Mouse (Mus musculus) liver, embryonic 11.5 days (tissue): ENCODE results near the gene Angptl2. TPM values are rescaled to one million over a fixed set of nuclear protein-coding genes. Genes with fewer than 3 reads are reported as not detected.
"Not testable (repeated sequence)": the region's sequence is repeated elsewhere in the genome, so short reads cannot be mapped to it uniquely, and the experiment has no call there.

Source experiments
- ATAC-seq: fragments of 200-750 bp; cut with Nextera tagmentation; replicated peaks from 2 replicates; pipeline ENCODE4 v1.8.0; 2017; ENCODE audit warnings: moderate number of reproducible peaks, mild to moderate bottlenecking, moderate TSS enrichment, moderate library complexity; ENCODE audit not compliant: low FRiP score
- DNase-seq: peaks from one replicate; pipeline ENCODE4 v3.0.0-alpha.2; 2017; ENCODE audit warnings: low spot score
- H3K27ac ChIP-seq: fragments of 300-500 bp; sonication (generic); 2 replicates; pipeline ENCODE4 v1.5.1; 2014; ENCODE audit warnings: mild to moderate bottlenecking, low read depth, low read length, control low read depth
- H3K27me3 ChIP-seq: fragments of 300-500 bp; sonication (generic); replicated peaks from 2 replicates; pipeline ENCODE4 v1.6.1; 2014; ENCODE audit warnings: low read length, mixed read lengths; ENCODE audit not compliant: control insufficient read depth, insufficient read depth
- H3K36me3 ChIP-seq: fragments of 300-500 bp; sonication (generic); 2 replicates; pipeline ENCODE4 v1.6.1; 2014; ENCODE audit warnings: mild to moderate bottlenecking, low read length, moderate library complexity, mixed read lengths; ENCODE audit not compliant: control insufficient read depth, insufficient read depth
- H3K4me1 ChIP-seq: fragments of 300-500 bp; sonication (generic); replicated peaks from 2 replicates; pipeline ENCODE4 v1.6.1; 2014; ENCODE audit warnings: low read length, mixed read lengths; ENCODE audit not compliant: control insufficient read depth, insufficient read depth
- H3K4me2 ChIP-seq: fragments of 300-500 bp; sonication (generic); 2 replicates; pipeline ENCODE4 v1.6.1; 2014; ENCODE audit warnings: mild to moderate bottlenecking, control low read depth, moderate library complexity
- H3K4me3 ChIP-seq: fragments of 300-500 bp; sonication (generic); 2 replicates; pipeline ENCODE4 v1.5.1; 2014; ENCODE audit warnings: low read depth, low read length, control low read depth
- H3K9ac ChIP-seq: fragments of 300-500 bp; sonication (generic); 2 replicates; pipeline ENCODE4 v1.6.1; 2014; ENCODE audit warnings: low read depth, low read length, control low read depth
- H3K9me3 ChIP-seq: fragments of 300-500 bp; sonication (generic); 2 replicates; pipeline ENCODE4 v1.6.1; 2016; ENCODE audit warnings: low read length, inconsistent platforms, mixed read lengths; ENCODE audit not compliant: control insufficient read depth
- WGBS: fragments of 180-500 bp; shearing (Covaris S2); extraction: QIAGEN DNeasy Blood & Tissue Kit; methylation state at CpG from one replicate; pipeline ENCODE4 v1.1.7; 2014; 5-methylcytosine and 5-hydroxymethylcytosine counted together
- polyA plus RNA-seq: library from polyadenylated mRNA; unstranded; fragments of >200 nt; fragmentation: Nextera tagmentation; extraction: Ambion mirVana; gene quantifications from 2 replicates; pipeline ENCODE4 v1.2.1, GENCODE M21; 2014

The Angptl2 gene
- polyA plus RNA-seq, 1 experiment from 2014 or later, result 11.3 TPM

- Histone ChIP-seq H3K4me2 (no peak overlapping the region), H3K4me3 (no peak overlapping the region), H3K9ac (no peak overlapping the region), H3K9me3 (no peaks in the 10 kb centered on the region), H3K27me3 (no peaks in the 10 kb centered on the region), H3K36me3 (no peaks in the 10 kb centered on the region), H3K4me1 (peaks cover 2% of the 10 kb centered on the region; the same call in 1 of the 2 replicates), H3K27ac (no peak overlapping the region)
- DNase-seq (no peak), ATAC-seq (no peak)
- WGBS, result 66% methylated on average over 5 of the region's 5 CpGs
Observed at GRCm38 (mm10) chr2:33208134-33208533, 7.7 kb upstream of the Angptl2 start.

GRCm38 (mm10) chr2:33210841-33211240, 5.0 kb upstream of the Angptl2 start:
- Histone ChIP-seq H3K9ac (no peak overlapping the region), H3K36me3 (no peaks in the 10 kb centered on the region), H3K9me3 (no peaks in the 10 kb centered on the region), H3K4me3 (no peak overlapping the region), H3K4me1 (peaks cover 11% of the 10 kb centered on the region), H3K27me3 (no peaks in the 10 kb centered on the region), H3K27ac (no peak overlapping the region; the same call in 1 of the 2 replicates), H3K4me2 (no peak overlapping the region)
- DNase-seq, result no peak
- 74% methylated on average over 2 of the region's 2 CpGs for WGBS
- ATAC-seq, result peak; percentile 35

GRCm38 (mm10) chr2:33211263-33211662, 4.6 kb upstream of the Angptl2 start:
- not testable (repeated sequence) for H3K9ac ChIP-seq, DNase-seq, H3K9me3 ChIP-seq, H3K4me2 ChIP-seq, H3K27me3 ChIP-seq, H3K4me3 ChIP-seq, H3K36me3 ChIP-seq, H3K27ac ChIP-seq
- ATAC-seq, result 0 out of 2 replicates have a peak, but pooled peaks have one; percentile 13
- 81% methylated on average over 11 of the region's 11 CpGs for WGBS
- H3K4me1 ChIP-seq, result peaks cover 12% of the 10 kb centered on the region

- H3K4me2 ChIP-seq, result peak overlapping the region; percentile 66
- DNase-seq (no peak), ATAC-seq (no peak; the same call in 1 of the 2 replicates)
- no peak overlapping the region for H3K27ac ChIP-seq
- H3K9ac ChIP-seq, result 0 out of 2 replicates have a peak overlapping the region, but pooled peaks have one; percentile 12
- H3K36me3 ChIP-seq, result no peaks in the 10 kb centered on the region
- no peaks in the 10 kb centered on the region for H3K27me3 ChIP-seq
- H3K4me3 ChIP-seq, result peak overlapping the region; percentile 49
- 67% methylated on average over 5 of the region's 5 CpGs for WGBS
- peaks cover 22% of the 10 kb centered on the region for H3K4me1 ChIP-seq
- no peaks in the 10 kb centered on the region for H3K9me3 ChIP-seq
Observed at GRCm38 (mm10) chr2:33215177-33215699, 631 bp upstream of the Angptl2 start.

- Histone ChIP-seq H3K27me3 (no peaks in the 10 kb centered on the region), H3K4me2 (peak overlapping the region; percentile 66), H3K27ac (peak overlapping the region; percentile 20; the same call in 1 of the 2 replicates), H3K4me3 (peak overlapping the region; percentile 49), H3K9me3 (no peaks in the 10 kb centered on the region), H3K9ac (peak overlapping the region; percentile 51), H3K36me3 (no peaks in the 10 kb centered on the region), H3K4me1 (peaks cover 20% of the 10 kb centered on the region)
- ATAC-seq, result no peak
- no peak for DNase-seq
- WGBS, result 30% methylated on average over 18 of the region's 18 CpGs
Observed at GRCm38 (mm10) chr2:33216645-33217424, 966 bp downstream of the Angptl2 start.

GRCm38 (mm10) chr2:33217425-33217794, 1.5 kb downstream of the Angptl2 start:
- Histone ChIP-seq H3K36me3 (no peaks in the 10 kb centered on the region), H3K4me3 (no peak overlapping the region), H3K9me3 (no peaks in the 10 kb centered on the region), H3K27me3 (no peaks in the 10 kb centered on the region), H3K4me1 (peaks cover 20% of the 10 kb centered on the region), H3K9ac (no peak overlapping the region), H3K27ac (no peak overlapping the region), H3K4me2 (peak overlapping the region; percentile 66)
- 72% methylated on average over 3 of the region's 3 CpGs for WGBS
- ATAC-seq, result no peak
- DNase-seq, result no peak

- no peak for ATAC-seq
- no peak overlapping the region for H3K9ac ChIP-seq
- DNase-seq, result no peak
- no peak overlapping the region for H3K4me2 ChIP-seq
- 55% methylated on average over 11 of the region's 11 CpGs for WGBS
- no peaks in the 10 kb centered on the region for H3K9me3 ChIP-seq
- H3K27me3 ChIP-seq, result no peaks in the 10 kb centered on the region
- no peaks in the 10 kb centered on the region for H3K36me3 ChIP-seq
- H3K4me3 ChIP-seq, result no peak overlapping the region
- H3K27ac ChIP-seq, result no peak overlapping the region
- H3K4me1 ChIP-seq, result peaks cover 20% of the 10 kb centered on the region
Observed at GRCm38 (mm10) chr2:33218903-33219625, 3.2 kb downstream of the Angptl2 start.

- H3K9me3 ChIP-seq, result no peaks in the 10 kb centered on the region
- no peak overlapping the region for H3K27ac ChIP-seq
- H3K36me3 ChIP-seq, result no peaks in the 10 kb centered on the region
- H3K4me3 ChIP-seq, result no peak overlapping the region
- H3K27me3 ChIP-seq, result no peaks in the 10 kb centered on the region
- peaks cover 20% of the 10 kb centered on the region for H3K4me1 ChIP-seq
- no peak overlapping the region for H3K9ac ChIP-seq
- ATAC-seq (no peak), DNase-seq (no peak)
- no peak overlapping the region for H3K4me2 ChIP-seq
- 79% methylated on average over 4 of the region's 4 CpGs for WGBS
Observed at GRCm38 (mm10) chr2:33219637-33220036, 3.8 kb downstream of the Angptl2 start.
